Mouse (Mus musculus) left cerebral cortex, postnatal 25 days (tissue): ENCODE measurements around the gene 6430550D23Rik. TPM values are rescaled to one million over a fixed set of nuclear protein-coding genes. Genes with fewer than 3 reads are reported as not detected.

Experiments used
- total RNA-seq, 2 experiments: library from RNA; stranded (reverse); gene quantifications; 2 replicates each; pipeline ENCODE4 v1.2.3; 2021

Gene 6430550D23Rik
- total RNA-seq, 2 experiments from 2014 or later, result 1.5 to 2.1 TPM

Other genes with a start within 250 kb of the 6430550D23Rik start
- gene Mmp24, start 232.6 kb downstream of the 6430550D23Rik start, total RNA-seq, result 10 to 100 TPM; 37.2 to 38.8 TPM
- gene BC029722, start 188.6 kb downstream of the 6430550D23Rik start, total RNA-seq, result 10 to 100 TPM; 58.7 to 62.3 TPM
- gene Eif6, start 181.1 kb downstream of the 6430550D23Rik start, total RNA-seq, result 10 to 100 TPM; 57.5 to 71.9 TPM
- gene Fam83c, start 173.1 kb downstream of the 6430550D23Rik start, total RNA-seq, result not detected
- 10 to 100 TPM; 59.7 to 61.8 TPM for gene Uqcc1, start 77.7 kb downstream of the 6430550D23Rik start, total RNA-seq
- gene Gm15557, start 67.2 kb downstream of the 6430550D23Rik start, total RNA-seq, result not detected
- gene Gdf5, start 62.6 kb downstream of the 6430550D23Rik start, total RNA-seq, result under 1 TPM in 1 of 2 experiments, not detected in 1; 0.23 TPM
- gene Cep250, start 51.5 kb downstream of the 6430550D23Rik start, total RNA-seq, result 10 to 100 TPM; 15.8 to 18.4 TPM
- 100 to 1,000 TPM; 199 to 206 TPM for gene Ergic3, start 68 bp upstream of the 6430550D23Rik start, total RNA-seq
- gene Fer1l4, start 45.0 kb upstream of the 6430550D23Rik start, total RNA-seq, result not detected
- 1 to 10 TPM; 3.6 to 4.2 TPM for gene Spag4, start 57.2 kb upstream of the 6430550D23Rik start, total RNA-seq
- gene Cpne1, start 104.0 kb upstream of the 6430550D23Rik start, total RNA-seq, result 10 to 100 TPM; 22.5 to 30.3 TPM
- 10 to 100 TPM; 22.4 to 24.6 TPM for gene Rbm12, start 104.0 kb upstream of the 6430550D23Rik start, total RNA-seq
- gene Gm28036, start 119.1 kb upstream of the 6430550D23Rik start, total RNA-seq, result 10 to 100 TPM; 19.1 to 22.0 TPM
- gene Romo1, start 136.1 kb upstream of the 6430550D23Rik start, total RNA-seq, result 100 to 1,000 TPM; 168 to 181 TPM
- gene Nfs1, start 136.2 kb upstream of the 6430550D23Rik start, total RNA-seq, result 10 to 100 TPM; 37.8 to 42.7 TPM
- gene Rbm39, start 172.3 kb upstream of the 6430550D23Rik start, total RNA-seq, result 100 to 1,000 TPM; 279 to 290 TPM
- 10 to 100 TPM; 68.3 to 76.5 TPM for gene Phf20, start 188.5 kb upstream of the 6430550D23Rik start, total RNA-seq